Mouse (Mus musculus): ENCODE results near the gene Vdr.

Gene Vdr

GRCm38 (mm10) chr15:97827401-97827800 lies 83.0 kb downstream of the Vdr start:
- DNase-seq, result no peak

DNA sequence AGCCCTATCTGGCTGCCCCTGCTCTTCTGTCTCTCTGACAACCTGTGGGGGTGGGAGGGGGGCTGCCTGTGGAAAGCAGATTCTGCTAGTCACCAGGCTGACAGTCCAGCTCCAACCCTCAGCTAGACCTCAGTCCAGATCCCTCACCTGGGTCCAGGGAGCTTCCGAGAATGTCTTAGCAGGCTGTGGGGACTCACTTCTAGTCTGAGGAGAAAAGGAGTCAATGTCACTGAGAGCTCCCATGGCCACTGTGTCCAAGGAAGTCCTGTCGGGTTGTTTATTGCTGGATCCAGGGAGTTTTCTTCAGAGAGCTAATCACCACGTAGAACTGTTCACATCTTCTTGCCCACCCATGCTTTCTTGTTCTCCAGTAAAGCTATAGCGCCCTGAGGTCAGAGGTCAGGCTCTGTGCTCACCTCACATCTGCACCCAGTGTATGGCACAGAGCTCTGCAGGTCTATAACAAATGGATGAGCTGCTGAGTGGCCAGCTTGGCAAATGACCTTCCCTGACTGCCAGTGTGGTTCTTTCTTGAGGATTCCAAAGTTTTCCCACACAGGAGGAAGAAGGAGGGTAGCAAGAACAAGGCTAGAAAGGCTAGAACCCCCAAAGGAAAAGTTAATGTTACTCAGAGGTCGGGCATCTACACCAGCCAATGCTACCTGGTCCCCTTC lies 83.7 kb downstream of the Vdr start:
- DNase-seq, result no peak

DNA sequence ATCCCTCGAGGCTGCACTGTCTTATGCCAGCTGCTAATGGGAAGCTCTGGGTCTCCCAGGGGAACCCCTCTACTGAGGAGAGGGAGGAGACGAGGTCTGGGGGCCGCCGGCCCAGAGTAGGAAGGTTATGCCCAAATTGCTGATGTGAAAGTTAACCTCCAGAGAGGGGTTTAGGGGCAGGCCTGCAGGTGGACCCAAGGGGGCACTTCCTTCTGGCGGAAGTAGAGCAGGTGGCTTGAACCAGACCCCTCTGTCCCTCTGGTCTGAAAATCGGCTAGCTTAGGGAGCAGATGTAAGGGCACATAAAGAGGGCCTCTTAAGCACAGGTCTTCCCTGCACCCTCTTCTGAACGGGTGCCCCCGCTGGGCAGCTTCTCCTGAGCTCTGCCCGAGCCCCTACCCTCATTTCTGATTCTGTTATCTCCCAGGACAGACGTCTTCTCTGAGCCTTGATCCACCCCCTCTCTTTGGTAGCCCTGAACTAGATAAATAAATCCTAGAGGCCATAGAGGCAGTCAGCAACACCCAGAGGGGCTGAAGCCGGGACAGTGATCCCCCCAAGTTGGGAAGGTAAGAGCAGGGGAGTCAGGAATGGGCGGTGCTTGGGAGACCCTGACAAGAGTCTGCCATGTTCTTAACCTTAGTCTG lies 84.4 kb downstream of the Vdr start:
- DNase-seq, result no peak

DNA sequence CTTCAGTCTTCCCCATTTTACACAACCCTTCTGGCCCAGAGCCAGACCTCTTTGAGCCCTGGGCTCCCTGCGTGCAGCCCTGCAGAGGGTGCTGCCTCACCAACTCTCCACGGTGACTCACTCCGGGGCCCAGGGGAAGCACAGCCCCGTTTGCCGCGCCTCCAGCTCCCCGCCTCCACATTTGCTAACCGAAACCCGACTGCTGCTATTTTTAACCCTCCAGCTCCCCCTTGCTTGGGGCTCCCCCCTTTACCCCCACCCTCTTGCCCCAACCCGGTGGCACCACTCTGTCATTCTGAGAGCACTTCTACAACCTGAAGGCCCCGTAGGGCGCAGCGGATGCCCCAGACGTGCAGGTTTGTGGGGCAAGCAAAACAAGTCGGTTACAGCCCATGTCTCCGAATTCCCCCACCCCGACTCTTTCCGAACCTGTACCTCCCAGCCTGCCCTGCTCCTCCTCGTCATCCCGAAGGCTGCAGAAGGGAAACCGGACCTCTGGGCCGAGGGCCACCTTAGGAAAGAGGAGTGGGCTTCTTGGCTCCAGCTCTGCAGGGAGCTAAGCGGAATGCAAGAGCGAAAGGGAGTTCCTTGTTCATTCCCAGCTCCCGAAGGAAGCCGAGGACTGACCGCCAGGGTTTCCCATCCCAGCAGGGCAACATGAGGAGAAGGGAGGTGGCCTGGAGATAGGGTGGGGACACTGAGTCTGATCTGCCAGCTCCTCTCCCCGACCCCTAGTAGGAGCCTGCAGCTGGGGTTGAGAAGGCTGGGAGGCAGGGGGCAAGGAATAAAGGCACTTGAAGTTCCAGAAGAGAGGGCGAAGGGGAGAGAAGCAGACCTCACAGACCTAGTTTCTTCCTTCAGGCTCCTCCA lies 85.1 kb downstream of the Vdr start:
- peak; percentile 83 to 89 for DNase-seq

GRCm38 (mm10) chr15:97824042-97824441 lies 86.4 kb downstream of the Vdr start:
- DNase-seq, result no peak

DNA sequence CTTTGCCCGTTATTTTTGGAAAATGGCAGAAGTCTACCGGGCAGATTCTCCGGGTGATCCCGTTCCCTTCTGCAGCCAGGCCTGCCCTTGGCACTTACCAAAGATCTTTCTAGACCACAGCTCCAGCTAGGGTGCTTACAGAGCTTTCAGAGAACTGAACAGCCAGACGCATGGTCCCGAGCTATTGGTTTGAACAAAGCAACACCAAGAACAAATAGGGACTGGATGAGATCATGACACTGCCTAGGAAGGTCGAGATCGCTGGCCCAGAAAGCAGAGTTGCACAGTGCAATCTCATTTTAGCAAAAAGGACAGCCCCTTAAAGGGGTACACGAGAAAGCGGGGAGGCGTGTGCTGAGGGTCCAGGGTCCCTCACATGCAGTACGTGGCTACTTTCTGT lies 87.0 kb downstream of the Vdr start:
- no peak for DNase-seq

- DNase-seq, result peak in 1 of 2 experiments; percentile 49
Observed at GRCm38 (mm10) chr15:97822545-97823228, 87.7 kb downstream of the Vdr start.

DNA sequence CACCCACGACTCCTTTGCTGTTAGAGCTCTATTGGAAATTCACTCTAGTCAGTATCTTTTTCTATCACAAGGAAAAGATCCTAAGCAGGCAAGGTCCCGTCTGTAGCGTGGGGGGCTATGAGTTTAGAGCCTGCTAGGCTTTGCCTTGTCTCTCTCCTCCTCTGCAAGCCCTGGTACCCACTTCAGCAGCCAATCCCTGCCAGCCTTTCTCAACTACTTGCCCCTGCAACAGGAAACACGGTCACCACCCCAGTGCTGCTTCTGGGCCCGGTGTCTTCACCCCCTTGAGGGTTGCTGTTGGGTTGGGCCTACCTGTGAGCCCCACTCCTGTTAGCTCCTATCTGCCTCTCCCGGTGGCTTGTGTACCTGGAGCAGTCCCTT lies 88.5 kb downstream of the Vdr start:
- no peak for DNase-seq

- peak; percentile 56 to 61 for DNase-seq
Observed at GRCm38 (mm10) chr15:97821321-97821982, 89.0 kb downstream of the Vdr start.

DNA sequence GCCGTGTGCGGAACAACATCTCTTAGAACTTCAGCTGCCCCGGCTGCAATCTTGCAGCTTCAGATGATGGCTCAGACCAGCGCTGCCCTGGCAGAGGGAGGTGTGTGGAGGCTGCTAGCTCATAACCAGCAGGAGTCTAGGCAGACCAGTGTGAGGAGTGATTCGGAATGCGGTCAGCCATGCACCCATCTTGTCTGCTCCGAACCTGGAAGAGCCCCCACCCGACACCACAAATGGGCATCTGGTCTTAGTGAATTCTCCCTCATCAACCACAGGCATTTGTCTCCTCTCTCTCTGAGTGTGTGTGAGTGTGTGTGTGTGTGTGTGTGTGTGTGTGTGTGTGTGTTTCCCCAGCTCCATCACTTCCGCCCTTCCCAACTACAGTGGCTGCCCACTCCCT lies 90.5 kb downstream of the Vdr start:
- DNase-seq, result no peak

- DNase-seq, result no peak
Observed at GRCm38 (mm10) chr15:97816199-97816994, 94.0 kb downstream of the Vdr start.

DNA sequence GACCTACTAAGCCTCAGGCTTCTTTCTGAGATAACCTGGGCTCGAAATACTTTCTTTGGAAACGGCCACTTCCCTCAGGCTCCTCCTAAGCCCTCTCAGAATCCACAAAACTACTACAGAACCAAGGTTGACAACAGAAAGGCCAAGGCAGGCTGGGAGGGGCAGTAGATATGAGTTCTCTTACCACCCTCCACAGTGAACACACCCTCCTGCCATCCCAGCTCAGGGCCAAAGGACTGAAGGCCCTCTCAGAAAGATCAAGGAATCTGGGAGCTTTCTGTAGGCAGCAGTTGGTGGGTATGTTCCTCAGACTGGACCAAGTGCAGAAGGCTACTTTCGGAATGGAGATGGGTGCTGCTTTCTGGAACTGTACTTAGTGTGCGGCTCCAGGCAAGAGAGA lies 95.2 kb downstream of the Vdr start:
- DNase-seq, result no peak

DNA sequence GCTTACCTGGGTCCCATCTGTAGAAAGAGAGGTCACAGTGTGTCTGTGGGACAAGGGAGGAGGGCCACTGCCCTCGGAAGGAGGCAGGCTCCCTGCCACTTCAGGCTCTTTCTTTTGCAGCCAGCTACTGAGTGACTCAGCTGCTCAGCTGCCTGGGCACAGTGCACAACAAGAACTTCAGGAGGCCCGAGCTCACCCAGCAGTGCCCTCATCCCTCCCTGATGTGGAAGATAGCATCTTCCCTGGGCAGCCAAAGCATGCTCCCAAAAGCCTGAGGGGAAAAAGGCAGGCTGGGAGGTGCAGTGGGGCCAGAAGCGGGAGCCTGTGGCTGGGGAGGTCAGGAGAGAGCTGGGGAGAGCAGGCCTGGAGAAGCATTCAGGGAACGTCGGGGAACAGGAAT lies 95.7 kb downstream of the Vdr start:
- DNase-seq, result no peak

- peak; percentile 84 to 86 for DNase-seq
Observed at GRCm38 (mm10) chr15:97813452-97814204, 96.8 kb downstream of the Vdr start.

- DNase-seq, result no peak
Observed at GRCm38 (mm10) chr15:97812875-97813274, 97.6 kb downstream of the Vdr start.

DNA sequence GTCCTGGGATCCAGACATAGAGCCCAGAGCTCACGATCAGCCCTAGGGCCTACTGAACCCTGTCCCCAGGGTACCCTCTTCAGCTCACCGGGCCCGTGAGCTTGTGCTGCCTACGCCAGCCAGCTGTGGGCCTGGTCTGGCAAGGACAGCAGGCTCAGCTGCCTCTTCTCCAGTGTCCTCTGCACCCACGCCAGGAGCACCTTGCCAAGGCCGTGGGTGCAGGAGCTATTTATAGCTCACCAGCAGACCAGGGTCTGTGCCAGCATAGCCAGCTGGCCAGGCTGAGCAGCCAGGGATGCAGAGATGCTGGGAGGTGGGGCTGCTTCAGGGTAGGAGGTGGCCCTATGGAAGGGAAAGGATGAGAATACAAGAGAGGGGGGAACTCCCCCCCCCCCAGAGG lies 98.3 kb downstream of the Vdr start:
- peak; percentile 87 to 90 for DNase-seq

DNA sequence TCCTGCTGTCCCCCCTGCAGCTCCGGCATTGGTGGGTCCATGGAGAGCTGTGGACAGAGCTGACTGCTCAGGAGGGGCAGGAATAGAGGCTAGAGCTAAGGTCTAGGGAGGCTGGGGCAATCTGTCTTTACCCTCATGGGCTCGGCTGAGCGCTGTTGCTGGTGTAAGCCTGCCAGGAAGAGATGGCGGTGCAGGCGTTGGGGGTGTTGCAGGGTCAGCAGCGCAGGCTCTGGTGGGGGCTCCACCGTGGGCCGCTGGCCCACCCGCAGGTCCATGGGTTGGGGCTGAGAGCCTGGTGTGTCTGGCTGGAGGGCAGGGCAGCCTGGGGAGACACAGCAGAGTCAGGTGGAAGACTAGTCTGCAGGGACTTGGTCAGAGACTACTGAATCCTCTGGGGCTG lies 99.1 kb downstream of the Vdr start:
- no peak for DNase-seq

DNA sequence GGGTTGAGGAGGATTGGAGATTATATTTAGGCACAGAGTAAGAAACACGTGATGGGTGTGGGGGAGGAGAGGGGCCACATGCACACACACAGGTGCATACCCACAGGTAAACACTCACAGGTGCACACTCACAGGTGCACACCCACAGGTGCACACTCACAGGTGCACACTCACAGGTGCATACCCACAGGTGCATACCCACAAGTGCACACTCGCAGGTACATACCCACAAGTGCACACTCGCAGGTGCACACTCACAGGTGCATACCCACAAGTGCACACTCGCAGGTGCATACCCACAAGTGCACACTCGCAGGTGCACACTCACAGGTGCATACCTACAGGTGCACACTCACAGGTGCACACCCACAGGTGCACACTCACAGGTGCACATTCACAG lies 100.0 kb downstream of the Vdr start:
- no peak for DNase-seq

GRCm38 (mm10) chr15:97809942-97810341 lies 100.5 kb downstream of the Vdr start:
- DNase-seq, result peak; percentile 83 to 87

DNA sequence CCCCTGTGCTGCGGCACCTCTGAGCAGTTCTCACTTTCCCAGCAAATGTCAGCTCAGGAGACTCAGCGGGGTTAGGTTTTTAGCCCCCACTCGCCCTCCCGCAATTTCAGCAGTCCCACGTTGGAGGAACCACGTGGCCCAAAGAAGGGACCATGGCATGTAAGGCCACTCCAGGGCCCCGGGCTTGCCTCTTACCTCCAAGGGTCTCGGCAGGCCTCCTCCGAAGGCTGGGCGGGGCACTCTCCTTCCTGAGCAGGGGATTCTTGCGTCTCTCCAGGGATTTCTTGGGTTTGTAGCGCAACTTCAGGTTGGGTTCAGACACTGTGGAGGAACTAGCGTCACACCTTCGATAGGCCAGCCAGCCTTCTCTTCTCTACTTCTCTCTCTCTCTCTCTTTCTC lies 101.2 kb downstream of the Vdr start:
- no peak for DNase-seq

GRCm38 (mm10) chr15:97808532-97808931 lies 101.9 kb downstream of the Vdr start:
- no peak for DNase-seq

All from kidney, postnatal 36 days (tissue).